Mouse (Mus musculus) MEL (cell line): ENCODE measurements around the gene Usf2. TPM values are rescaled to one million over a fixed set of nuclear protein-coding genes. Genes with fewer than 3 reads are reported as not detected.
A peak's percentile ranks its signal among the peaks of the same experiment; 100 is the strongest.

Experiments
- DNase-seq: peaks from one replicate; pipeline ENCODE4 v3.0.0; 2011; ENCODE audit warnings: low read depth, low spot score
- H3K27ac ChIP-seq: 2 replicates; pipeline ENCODE4 v1.5.1; 2012; ENCODE audit warnings: low read depth, mild to moderate bottlenecking, control low read depth, low read length, moderate library complexity; ENCODE audit not compliant: control insufficient read depth
- H3K27me3 ChIP-seq, 2 experiments: fragments of 150-350 bp in 1 of 2; sonication (generic) in 1 of 2; 2 replicates each; pipeline ENCODE4 v1.6.1; 2012; ENCODE audit warnings: low read length in 2 of 2, mild to moderate bottlenecking in 2 of 2, improper control_type of control experiment in 1 of 2, moderate library complexity in 1 of 2; ENCODE audit not compliant: insufficient read depth in 2 of 2, control insufficient read depth in 1 of 2
- H3K36me3 ChIP-seq, 2 experiments: 2 replicates each; pipeline ENCODE4 v1.6.1; 2012 to 2014; ENCODE audit warnings: low read length in 2 of 2, improper control_type of control experiment in 1 of 2, inconsistent platforms in 1 of 2, mild to moderate bottlenecking in 1 of 2; ENCODE audit not compliant: insufficient read depth in 2 of 2, control insufficient read depth in 1 of 2
- H3K4me1 ChIP-seq, 2 experiments: fragments of 150-350 bp in 1 of 2; sonication (generic) in 1 of 2; 2 replicates each; pipeline ENCODE4 v1.6.1; 2012; ENCODE audit warnings: low read length in 2 of 2, improper control_type of control experiment in 1 of 2, mild to moderate bottlenecking in 1 of 2; ENCODE audit not compliant: insufficient read depth in 2 of 2, control insufficient read depth in 1 of 2
- H3K4me3 ChIP-seq, 2 experiments: fragments of 150-350 bp in 1 of 2; sonication (generic) in 1 of 2; 2 replicates each; pipeline ENCODE4 v1.5.1; 2012; ENCODE audit warnings: low read depth in 2 of 2, low read length in 2 of 2, mild to moderate bottlenecking in 2 of 2, moderate library complexity in 2 of 2, control low read depth in 1 of 2, improper control_type of control experiment in 1 of 2; ENCODE audit not compliant: control insufficient read depth in 1 of 2, insufficient read depth in 1 of 2
- H3K79me2 ChIP-seq: 2 replicates; pipeline ENCODE4 v1.6.1; 2012; ENCODE audit warnings: mild to moderate bottlenecking, low read length, moderate library complexity; ENCODE audit not compliant: control insufficient read depth, poor library complexity, insufficient read depth
- H3K9ac ChIP-seq: 2 replicates; pipeline ENCODE4 v1.6.1; 2012; ENCODE audit warnings: low read depth, mild to moderate bottlenecking, control low read depth, low read length, moderate library complexity; ENCODE audit not compliant: control insufficient read depth, poor library complexity, severe bottlenecking
- H3K9me3 ChIP-seq: fragments of 150-350 bp; sonication (generic); replicated peaks from 2 replicates; pipeline ENCODE4 v1.6.1; 2012; ENCODE audit warnings: mild to moderate bottlenecking, low read length, improper control_type of control experiment, moderate library complexity; ENCODE audit not compliant: insufficient read depth
- CTCF ChIP-seq, 3 experiments: IDR thresholded peaks in 2 of 3; conservative IDR thresholded peaks in 1 of 3; 2 replicates each; pipeline ENCODE4 v1.5.1; 2011 to 2012; ENCODE audit warnings: low read length in 3 of 3, low read depth in 2 of 3, mild to moderate bottlenecking in 2 of 3, improper control_type of control experiment in 1 of 3, inconsistent platforms in 1 of 3, mixed read lengths in 1 of 3, moderate library complexity in 1 of 3; ENCODE audit not compliant: control insufficient read depth in 1 of 3, insufficient read depth in 1 of 3, poor library complexity in 1 of 3, severe bottlenecking in 1 of 3
- E2F4 ChIP-seq: IDR thresholded peaks from 2 replicates; pipeline ENCODE4 v1.6.1; 2011; ENCODE audit warnings: low read depth, low read length, improper control_type of control experiment, borderline replicate concordance
- ELF1 ChIP-seq: IDR thresholded peaks from 2 replicates; pipeline ENCODE4 v1.6.1; 2014; ENCODE audit warnings: low read depth, mild to moderate bottlenecking, inconsistent platforms, low read length, improper control_type of control experiment, moderate library complexity
- EP300 ChIP-seq, 2 experiments: IDR thresholded peaks; 2 replicates each; pipeline ENCODE4 v1.6.1; 2011; ENCODE audit warnings: improper control_type of control experiment in 2 of 2, low read length in 2 of 2, low read depth in 1 of 2, mild to moderate bottlenecking in 1 of 2
- GABPA ChIP-seq: IDR thresholded peaks from 2 replicates; pipeline ENCODE4 v1.6.1; 2012; ENCODE audit warnings: low read depth, mild to moderate bottlenecking, inconsistent platforms, low read length, improper control_type of control experiment, moderate library complexity
- JUND ChIP-seq: IDR thresholded peaks from 2 replicates; pipeline ENCODE4 v1.6.1; 2011; ENCODE audit warnings: low read depth, mild to moderate bottlenecking, improper control_type of control experiment, low read length
- MXI1 ChIP-seq: IDR thresholded peaks from 2 replicates; pipeline ENCODE4 v1.6.1; 2011; ENCODE audit warnings: mild to moderate bottlenecking, low read depth, low read length, improper control_type of control experiment
- MYC ChIP-seq: IDR thresholded peaks from 2 replicates; pipeline ENCODE4 v1.6.1; 2011; ENCODE audit warnings: low read depth, mild to moderate bottlenecking, low read length, improper control_type of control experiment, moderate library complexity
- POLR2A ChIP-seq, 2 experiments: IDR thresholded peaks; 2 replicates each; pipeline ENCODE4 v1.6.1; 2011 to 2012; ENCODE audit warnings: low read length in 2 of 2, mild to moderate bottlenecking in 2 of 2, control low read depth in 1 of 2, improper control_type of control experiment in 1 of 2, low read depth in 1 of 2, moderate library complexity in 1 of 2; ENCODE audit not compliant: control insufficient read depth in 1 of 2, insufficient read depth in 1 of 2, poor library complexity in 1 of 2
- RAD21 ChIP-seq: IDR thresholded peaks from 2 replicates; pipeline ENCODE4 v1.6.1; 2011; ENCODE audit warnings: mild to moderate bottlenecking, low read depth, low read length, improper control_type of control experiment
- SIN3A ChIP-seq: IDR thresholded peaks from 2 replicates; pipeline ENCODE4 v1.6.1; 2012; ENCODE audit warnings: low read length, improper control_type of control experiment, inconsistent platforms
- SMC3 ChIP-seq: IDR thresholded peaks from 2 replicates; pipeline ENCODE4 v1.6.1; 2011; ENCODE audit warnings: low read depth, low read length, improper control_type of control experiment
- USF2 ChIP-seq, 2 experiments: IDR thresholded peaks; 2 replicates each; pipeline ENCODE4 v1.6.1; 2011 to 2012; ENCODE audit warnings: improper control_type of control experiment in 2 of 2, low read length in 2 of 2, borderline replicate concordance in 1 of 2, inconsistent platforms in 1 of 2, low read depth in 1 of 2, mild to moderate bottlenecking in 1 of 2; ENCODE audit not compliant: insufficient read depth in 1 of 2
- ZC3H11A ChIP-seq: IDR thresholded peaks from 2 replicates; pipeline ENCODE4 v1.6.1; 2012; ENCODE audit warnings: low read depth, mild to moderate bottlenecking, inconsistent platforms, low read length, improper control_type of control experiment
- polyA plus RNA-seq, 2 experiments: library from polyadenylated mRNA; stranded (reverse) in 1 of 2; unstranded in 1 of 2; fragments of >175 nt in 1 of 2; fragments of >200 nt in 1 of 2; gene quantifications; 2 replicates each; pipeline versions ENCODE4 v1.2.1 to v1.2.4; 2012; ENCODE audit warnings: low replicate concordance in 2 of 2, low read depth in 1 of 2; ENCODE audit not compliant: insufficient read length in 2 of 2, insufficient read depth in 1 of 2, missing spikeins in 1 of 2
- total RNA-seq: library from RNA; depleted of rRNA; stranded (reverse); fragments of 300-350 nt; gene quantifications from 2 replicates; pipeline ENCODE4 v1.2.3, GENCODE M21; 2012; rRNA removed

The Usf2 gene
- total and polyA plus RNA-seq, 3 experiments, result 43.0 to 144 TPM; not detected in 1

DNA sequence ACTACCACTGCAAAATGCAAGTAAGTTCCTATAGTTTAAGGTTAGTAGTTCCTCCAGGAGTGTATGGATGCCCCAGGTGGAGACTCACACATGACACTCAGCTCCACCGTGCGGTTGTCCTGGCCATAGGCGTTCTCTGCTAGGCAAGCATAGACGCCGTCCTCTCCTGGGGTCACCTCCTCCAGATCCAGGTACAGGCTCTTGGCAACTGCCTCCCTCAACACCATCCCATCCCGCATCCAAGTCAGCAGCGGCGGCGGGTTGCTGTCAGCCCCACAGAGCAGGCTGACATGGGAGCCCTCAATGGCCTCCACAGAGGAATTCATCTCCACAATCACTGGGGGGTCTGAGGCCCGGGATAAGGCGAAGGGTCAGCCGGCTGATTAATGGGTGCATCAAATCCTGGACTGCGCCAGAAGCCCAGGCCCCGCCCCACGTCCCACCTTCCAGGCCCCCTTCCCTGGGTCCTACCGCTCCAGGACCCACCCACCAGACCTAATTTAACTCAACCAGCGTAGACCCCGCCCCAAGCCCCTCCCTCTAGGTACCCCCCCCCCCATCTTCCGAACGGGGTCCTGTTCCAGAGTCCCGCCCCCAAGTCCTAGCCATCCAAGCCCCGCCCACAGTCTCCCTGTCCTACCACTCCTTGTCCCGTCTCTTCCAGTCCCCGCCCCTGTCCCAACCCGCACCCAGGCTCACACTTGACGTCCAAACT is 48.2 kb downstream of the Usf2 start:
- peak; percentile 9 for DNase-seq

GRCm38 (mm10) chr7:30904042-30904441 is 52.6 kb downstream of the Usf2 start:
- no peaks in the 10 kb centered on the region for H3K79me2 ChIP-seq
- TF ChIP-seq ZC3H11A (0 out of 2 replicates have a peak, but pooled peaks have one; percentile 25), RAD21 (peak; percentile 54), SMC3 (peak; percentile 55), JUND (no peak), CTCF (IDR thresholded peaks at IDR 0.05 in 2 of 3, conservative IDR thresholded peaks at IDR 0.05 in 1 of 3; ENCODE audit: control insufficient read depth in 1 of 3, insufficient read depth in 1 of 3, low read depth in 2 of 3, low read length in 3 of 3, poor library complexity in 1 of 3, severe bottlenecking in 1 of 3) (peak; percentile 19 to 60 (median 55))
- peaks cover 0 to under 1% of the 10 kb centered on the region in 2 experiments; a peak in 1 of 4 replicates for H3K27me3 ChIP-seq
- no peaks in the 10 kb centered on the region for H3K36me3 ChIP-seq
- no peak overlapping the region for H3K27ac ChIP-seq
- no peaks in the 10 kb centered on the region for H3K4me1 ChIP-seq
- H3K4me3 ChIP-seq, result no peak overlapping the region
- peak; percentile 12 for DNase-seq
- H3K9me3 ChIP-seq, result no peaks in the 10 kb centered on the region
- H3K9ac ChIP-seq, result no peak overlapping the region

More for the DNA sequence above, 48.2 kb downstream of the Usf2 start:
- no peak overlapping the region for H3K9ac ChIP-seq
- H3K27me3 ChIP-seq, result peaks cover 0 to 1% of the 10 kb centered on the region in 2 experiments; a peak in 1 of 4 replicates
- H3K36me3 ChIP-seq, result no peaks in the 10 kb centered on the region
- H3K9me3 ChIP-seq, result no peaks in the 10 kb centered on the region
- no peaks in the 10 kb centered on the region for H3K4me1 ChIP-seq
- no peaks in the 10 kb centered on the region for H3K79me2 ChIP-seq
- no peak overlapping the region for H3K27ac ChIP-seq
- H3K4me3 ChIP-seq, result no peak overlapping the region
- TF ChIP-seq SIN3A, result no peak
- TF ChIP-seq SMC3, result no peak
- TF ChIP-seq USF2 (IDR thresholded peaks at IDR 0.05; ENCODE audit: borderline replicate concordance in 1 of 2, insufficient read depth in 1 of 2, low read depth in 1 of 2, low read length in 2 of 2), result no peak
- no peak for TF ChIP-seq CTCF (IDR thresholded peaks at IDR 0.05 in 2 of 3, conservative IDR thresholded peaks at IDR 0.05 in 1 of 3; ENCODE audit: control insufficient read depth in 1 of 3, insufficient read depth in 1 of 3, low read depth in 2 of 3, low read length in 3 of 3, poor library complexity in 1 of 3, severe bottlenecking in 1 of 3)
- no peak for TF ChIP-seq ELF1
- no peak for TF ChIP-seq MYC
- TF ChIP-seq E2F4, result no peak
- TF ChIP-seq MXI1, result no peak
- TF ChIP-seq EP300 (IDR thresholded peaks at IDR 0.05; ENCODE audit: low read depth in 1 of 2, low read length in 2 of 2), result no peak
- no peak for TF ChIP-seq GABPA
- TF ChIP-seq POLR2A (IDR thresholded peaks at IDR 0.05; ENCODE audit: control insufficient read depth in 1 of 2, insufficient read depth in 1 of 2, low read depth in 1 of 2, low read length in 2 of 2, poor library complexity in 1 of 2), result no peak
- TF ChIP-seq, all 39 proteins: peak for 0

Other genes starting within 250 kb of the Usf2 start
- 2.7 and 3.0 TPM in 2 replicates for gene Atp4a, start 244.6 kb downstream of the Usf2 start, total RNA-seq
- 1 to 10 TPM in 1 of 2 experiments, not detected in 1; 1.5 TPM for gene Atp4a, start 244.6 kb downstream of the Usf2 start, polyA plus RNA-seq
- 218 and 266 TPM in 2 replicates for gene Tmem147, start 227.3 kb downstream of the Usf2 start, total RNA-seq
- gene Tmem147, start 227.3 kb downstream of the Usf2 start, polyA plus RNA-seq, result 100 to 1,000 TPM; 307 to 324 TPM
- not detected in 2 replicates for gene Gapdhs, start 213.1 kb downstream of the Usf2 start, total RNA-seq
- gene Gapdhs, start 213.1 kb downstream of the Usf2 start, polyA plus RNA-seq, result under 1 TPM in 1 of 2 experiments, not detected in 1; 0.49 TPM
- 1.2 TPM in 1 of 2 replicates, not detected in the other for gene Sbsn, start 205.3 kb downstream of the Usf2 start, total RNA-seq
- gene Sbsn, start 205.3 kb downstream of the Usf2 start, polyA plus RNA-seq, result under 1 TPM in 1 of 2 experiments, not detected in 1; 0.17 TPM
- not detected in 2 replicates for gene Dmkn, start 193.0 kb downstream of the Usf2 start, total RNA-seq
- gene Dmkn, start 193.0 kb downstream of the Usf2 start, polyA plus RNA-seq, result not detected
- not detected in 2 replicates for gene Krtdap, start 168.9 kb downstream of the Usf2 start, total RNA-seq
- gene Krtdap, start 168.9 kb downstream of the Usf2 start, polyA plus RNA-seq, result not detected
- gene Ffar2, start 133.0 kb downstream of the Usf2 start, total RNA-seq, result not detected in 2 replicates
- gene Ffar2, start 133.0 kb downstream of the Usf2 start, polyA plus RNA-seq, result under 1 TPM in 1 of 2 experiments, not detected in 1; 0.04 TPM
- not detected in 2 replicates for gene Ffar3, start 100.6 kb downstream of the Usf2 start, total RNA-seq
- not detected for gene Ffar3, start 100.6 kb downstream of the Usf2 start, polyA plus RNA-seq
- not detected in 2 replicates for gene Ffar1, start 95.2 kb downstream of the Usf2 start, total RNA-seq
- not detected for gene Ffar1, start 95.2 kb downstream of the Usf2 start, polyA plus RNA-seq
- not detected in 2 replicates for gene Cd22, start 76.5 kb downstream of the Usf2 start, total RNA-seq
- gene Cd22, start 76.5 kb downstream of the Usf2 start, polyA plus RNA-seq, result under 1 TPM in 1 of 2 experiments, not detected in 1; 0.07 TPM
- gene Mag, start 41.9 kb downstream of the Usf2 start, total RNA-seq, result not detected in 2 replicates
- not detected for gene Mag, start 41.9 kb downstream of the Usf2 start, polyA plus RNA-seq
- gene Hamp2, start 32.1 kb downstream of the Usf2 start, total RNA-seq, result not detected in 2 replicates
- not detected for gene Hamp2, start 32.1 kb downstream of the Usf2 start, polyA plus RNA-seq
- not detected in 2 replicates for gene Hamp, start 12.8 kb downstream of the Usf2 start, total RNA-seq
- not detected for gene Hamp, start 12.8 kb downstream of the Usf2 start, polyA plus RNA-seq
- gene Lsr, start 16.7 kb upstream of the Usf2 start, total RNA-seq, result not detected in 2 replicates
- under 1 TPM in 1 of 2 experiments, not detected in 1; 0.22 TPM for gene Lsr, start 16.7 kb upstream of the Usf2 start, polyA plus RNA-seq
- gene Fam187b, start 17.0 kb upstream of the Usf2 start, total RNA-seq, result not detected in 2 replicates
- not detected for gene Fam187b, start 17.0 kb upstream of the Usf2 start, polyA plus RNA-seq
- gene Fxyd5, start 85.7 kb upstream of the Usf2 start, total RNA-seq, result 38.6 and 39.4 TPM in 2 replicates
- 10 to 100 TPM in 1 of 2 experiments, not detected in 1; 57.5 TPM for gene Fxyd5, start 85.7 kb upstream of the Usf2 start, polyA plus RNA-seq
- not detected in 2 replicates for gene Fxyd7, start 94.7 kb upstream of the Usf2 start, total RNA-seq
- under 1 TPM in 1 of 2 experiments, not detected in 1; 0.11 TPM for gene Fxyd7, start 94.7 kb upstream of the Usf2 start, polyA plus RNA-seq
- gene Fxyd1, start 100.4 kb upstream of the Usf2 start, total RNA-seq, result not detected in 2 replicates
- gene Fxyd1, start 100.4 kb upstream of the Usf2 start, polyA plus RNA-seq, result under 1 TPM in 1 of 2 experiments, not detected in 1; 0.22 TPM
- not detected in 2 replicates for gene Lgi4, start 102.5 kb upstream of the Usf2 start, total RNA-seq
- gene Lgi4, start 102.5 kb upstream of the Usf2 start, polyA plus RNA-seq, result not detected
- gene Fxyd3, start 119.9 kb upstream of the Usf2 start, total RNA-seq, result not detected in 2 replicates
- not detected for gene Fxyd3, start 119.9 kb upstream of the Usf2 start, polyA plus RNA-seq
- 0.69 and 1.6 TPM in 2 replicates for gene Hpn, start 158.5 kb upstream of the Usf2 start, total RNA-seq
- gene Hpn, start 158.5 kb upstream of the Usf2 start, polyA plus RNA-seq, result 1 to 10 TPM in 1 of 2 experiments, not detected in 1; 1.1 TPM
- not detected in 2 replicates for gene Scn1b, start 170.2 kb upstream of the Usf2 start, total RNA-seq
- not detected for gene Scn1b, start 170.2 kb upstream of the Usf2 start, polyA plus RNA-seq
- 18.2 and 21.8 TPM in 2 replicates for gene Gramd1a, start 199.1 kb upstream of the Usf2 start, total RNA-seq
- 10 to 100 TPM in 1 of 2 experiments, not detected in 1; 65.7 TPM for gene Gramd1a, start 199.1 kb upstream of the Usf2 start, polyA plus RNA-seq